Mouse (Mus musculus): ENCODE results near the gene Ttc39b. TPM values are rescaled to one million over a fixed set of nuclear protein-coding genes. Genes with fewer than 3 reads are reported as not detected.

The Ttc39b gene
- polyA plus RNA-seq, 1 experiment from 2014 or later, result 2.6 TPM

DNA sequence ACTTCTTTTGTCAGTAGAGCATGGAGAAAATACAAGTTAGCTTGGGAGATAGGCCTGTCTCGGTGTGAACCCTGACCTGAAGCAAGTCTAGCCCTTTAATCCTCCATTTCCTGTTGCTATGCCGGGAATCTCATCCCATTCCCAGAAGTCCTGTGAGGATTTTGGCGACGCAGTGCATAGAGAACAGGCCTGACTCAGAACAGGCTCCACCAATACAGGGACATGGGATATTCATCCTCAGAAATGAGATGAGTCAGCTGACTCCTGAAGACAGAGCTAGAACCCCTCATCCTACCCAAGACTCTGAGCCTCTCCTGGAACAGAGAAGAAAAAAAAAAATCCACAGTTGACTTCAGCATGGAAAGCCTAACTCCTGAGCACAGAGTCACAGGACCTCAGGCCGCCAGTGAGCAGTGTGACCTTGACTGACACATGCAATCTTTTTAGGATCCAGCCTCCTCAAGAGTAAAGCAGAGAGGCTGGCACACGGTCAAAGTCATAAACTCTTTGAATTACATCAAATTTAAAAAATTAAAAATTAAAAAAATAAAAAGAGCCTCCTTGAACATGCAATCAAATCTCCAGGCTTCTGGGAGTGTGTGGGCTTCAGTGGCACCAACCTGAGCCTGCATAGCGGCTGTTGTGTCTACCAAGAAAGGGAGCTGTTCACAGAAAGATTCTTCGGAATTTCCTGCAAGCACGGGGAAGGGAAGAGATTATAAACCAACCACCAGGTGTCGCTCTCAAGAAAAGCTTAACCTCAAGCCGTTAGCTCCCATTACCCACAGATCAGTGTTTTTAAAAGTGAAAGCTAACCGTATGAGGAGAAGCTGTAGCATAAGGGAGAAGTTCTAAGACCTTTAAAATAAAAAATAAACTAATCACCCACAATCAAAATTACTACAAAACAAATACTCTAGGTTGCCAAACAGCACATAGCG, 20.9 kb downstream of the Ttc39b start:
- 0 out of 2 replicates have a peak, but pooled peaks have one; percentile 13 for ATAC-seq (ENCODE audit: insufficient read depth, low FRiP score, low TSS enrichment)
- Histone ChIP-seq H3K9ac (ENCODE audit: low read length) (no peak overlapping the region), H3K27ac (ENCODE audit: low read depth, low read length) (no peak overlapping the region), H3K4me1 (ENCODE audit: control insufficient read depth, insufficient read depth, low read length) (no peaks in the 10 kb centered on the region), H3K27me3 (ENCODE audit: control insufficient read depth, insufficient read depth, low read length) (no peaks in the 10 kb centered on the region), H3K4me2 (ENCODE audit: low read depth) (no peak overlapping the region), H3K9me3 (ENCODE audit: control insufficient read depth, low read length) (no peaks in the 10 kb centered on the region), H3K4me3 (ENCODE audit: low read depth, low read length) (no peak overlapping the region), H3K36me3 (ENCODE audit: control insufficient read depth, insufficient read depth, low read length) (no peaks in the 10 kb centered on the region)
- peak; percentile 77 for DNase-seq (ENCODE audit: low spot score)
- WGBS, result 44% methylated on average over 13 of the region's 13 CpGs

GRCm38 (mm10) chr4:83302123-83302737, 21.8 kb downstream of the Ttc39b start:
- DNase-seq (ENCODE audit: low spot score), result no peak
- H3K4me1 ChIP-seq (ENCODE audit: control insufficient read depth, insufficient read depth, low read length), result no peaks in the 10 kb centered on the region
- H3K27ac ChIP-seq (ENCODE audit: low read depth, low read length), result no peak overlapping the region
- no peak overlapping the region for H3K4me3 ChIP-seq (ENCODE audit: low read depth, low read length)
- no peak for ATAC-seq (ENCODE audit: insufficient read depth, low FRiP score, low TSS enrichment)
- 92% methylated on average over 16 of the region's 16 CpGs for WGBS
- no peaks in the 10 kb centered on the region for H3K27me3 ChIP-seq (ENCODE audit: control insufficient read depth, insufficient read depth, low read length)
- H3K9ac ChIP-seq (ENCODE audit: low read length), result no peak overlapping the region
- H3K9me3 ChIP-seq (ENCODE audit: control insufficient read depth, low read length), result no peaks in the 10 kb centered on the region
- H3K4me2 ChIP-seq (ENCODE audit: low read depth), result no peak overlapping the region
- no peaks in the 10 kb centered on the region for H3K36me3 ChIP-seq (ENCODE audit: control insufficient read depth, insufficient read depth, low read length)

DNA sequence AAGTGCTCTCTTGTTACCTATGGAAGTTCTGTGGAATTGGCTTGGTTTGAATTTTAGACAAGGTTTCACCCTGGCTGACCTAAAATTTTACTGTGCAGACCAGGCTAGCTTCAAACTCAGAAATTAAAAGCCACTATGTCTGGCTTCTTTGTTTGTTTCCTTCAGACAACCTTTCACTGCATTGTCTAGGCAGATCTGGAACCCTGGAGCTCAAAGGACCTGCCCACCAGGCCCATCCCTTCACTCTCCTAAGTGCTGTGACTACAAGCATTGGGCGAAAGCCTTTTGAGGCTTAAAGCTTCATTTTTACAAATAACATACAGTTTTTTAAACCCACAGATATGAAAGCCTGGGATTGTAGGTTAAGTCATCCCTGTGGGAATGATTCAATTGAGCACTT, 22.3 kb downstream of the Ttc39b start:
- H3K9me3 ChIP-seq (ENCODE audit: control insufficient read depth, low read length), result no peaks in the 10 kb centered on the region
- ATAC-seq (ENCODE audit: insufficient read depth, low FRiP score, low TSS enrichment) (no peak), DNase-seq (ENCODE audit: low spot score) (no peak)
- no peak overlapping the region for H3K4me3 ChIP-seq (ENCODE audit: low read depth, low read length)
- no peak overlapping the region for H3K9ac ChIP-seq (ENCODE audit: low read length)
- H3K36me3 ChIP-seq (ENCODE audit: control insufficient read depth, insufficient read depth, low read length), result no peaks in the 10 kb centered on the region
- H3K4me2 ChIP-seq (ENCODE audit: low read depth), result no peak overlapping the region
- H3K27ac ChIP-seq (ENCODE audit: low read depth, low read length), result no peak overlapping the region
- H3K27me3 ChIP-seq (ENCODE audit: control insufficient read depth, insufficient read depth, low read length), result no peaks in the 10 kb centered on the region
- H3K4me1 ChIP-seq (ENCODE audit: control insufficient read depth, insufficient read depth, low read length), result no peaks in the 10 kb centered on the region
- 94% methylated on average over 1 of the region's 1 CpGs for WGBS

GRCm38 (mm10) chr4:83284768-83285350, 39.2 kb downstream of the Ttc39b start:
- Histone ChIP-seq H3K9ac (ENCODE audit: low read length) (peak overlapping the region; percentile 45), H3K27ac (ENCODE audit: low read depth, low read length) (no peak overlapping the region), H3K4me2 (ENCODE audit: low read depth) (peak overlapping the region; percentile 61), H3K4me1 (ENCODE audit: control insufficient read depth, insufficient read depth, low read length) (no peaks in the 10 kb centered on the region; the same call in 1 of the 2 replicates), H3K9me3 (ENCODE audit: control insufficient read depth, low read length) (no peaks in the 10 kb centered on the region), H3K27me3 (ENCODE audit: control insufficient read depth, insufficient read depth, low read length) (no peaks in the 10 kb centered on the region), H3K4me3 (ENCODE audit: low read depth, low read length) (peak overlapping the region; percentile 28), H3K36me3 (ENCODE audit: control insufficient read depth, insufficient read depth, low read length) (no peaks in the 10 kb centered on the region)
- ATAC-seq (ENCODE audit: insufficient read depth, low FRiP score, low TSS enrichment) (peak; percentile 87), DNase-seq (ENCODE audit: low spot score) (peak; percentile 67)
- WGBS, result 4% methylated on average over 12 of the region's 12 CpGs

DNA sequence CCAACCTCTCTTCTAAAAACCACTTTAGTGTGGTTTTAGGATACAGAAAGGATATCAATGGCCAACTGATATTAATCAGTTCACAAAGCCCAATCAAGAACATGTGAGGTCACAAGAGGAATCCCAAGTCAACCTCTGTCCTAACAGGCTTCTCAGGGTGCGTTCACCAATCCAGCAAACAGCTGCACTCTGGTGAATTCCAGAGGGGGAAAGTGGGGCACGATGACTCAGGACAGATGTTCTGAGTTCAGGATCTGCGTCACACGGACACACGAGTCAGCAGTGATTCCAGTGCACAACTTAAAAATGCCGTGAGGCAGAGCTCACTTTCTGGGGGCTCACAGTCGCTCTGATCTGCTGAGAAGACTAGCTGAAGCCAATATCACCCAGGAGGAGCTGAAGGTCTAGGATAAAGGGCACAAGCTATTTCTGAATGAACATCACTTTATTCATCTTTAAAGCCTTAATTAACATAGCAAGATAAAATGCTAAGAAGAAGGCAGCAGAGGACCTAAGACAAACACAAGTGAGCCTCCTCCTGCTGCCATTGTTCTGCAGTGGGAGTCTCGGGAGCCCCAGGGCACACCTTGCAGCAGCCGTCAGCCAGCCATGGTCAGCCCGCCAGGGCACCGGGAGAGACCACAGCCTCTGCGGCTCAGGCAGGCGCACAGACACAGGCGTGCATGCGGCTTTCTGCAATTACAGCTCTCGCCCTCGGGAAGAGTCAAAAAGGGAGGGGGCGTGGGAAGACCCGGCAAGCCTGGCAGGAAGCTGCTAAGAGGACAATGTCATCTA, 39.9 kb downstream of the Ttc39b start:
- Histone ChIP-seq H3K4me3 (ENCODE audit: low read depth, low read length) (peak overlapping the region; percentile 28), H3K27ac (ENCODE audit: low read depth, low read length) (no peak overlapping the region), H3K27me3 (ENCODE audit: control insufficient read depth, insufficient read depth, low read length) (no peaks in the 10 kb centered on the region), H3K9ac (ENCODE audit: low read length) (peak overlapping the region; percentile 45), H3K36me3 (ENCODE audit: control insufficient read depth, insufficient read depth, low read length) (no peaks in the 10 kb centered on the region), H3K9me3 (ENCODE audit: control insufficient read depth, low read length) (no peaks in the 10 kb centered on the region), H3K4me2 (ENCODE audit: low read depth) (peak overlapping the region; percentile 61), H3K4me1 (ENCODE audit: control insufficient read depth, insufficient read depth, low read length) (no peaks in the 10 kb centered on the region; the same call in 1 of the 2 replicates)
- 26% methylated on average over 19 of the region's 19 CpGs for WGBS
- DNase-seq (ENCODE audit: low spot score) (peak; percentile 69), ATAC-seq (ENCODE audit: insufficient read depth, low FRiP score, low TSS enrichment) (peak; percentile 84)

GRCm38 (mm10) chr4:83282424-83282823, 41.6 kb downstream of the Ttc39b start:
- Histone ChIP-seq H3K4me3 (ENCODE audit: low read depth, low read length) (no peak overlapping the region), H3K9me3 (ENCODE audit: control insufficient read depth, low read length) (no peaks in the 10 kb centered on the region), H3K27me3 (ENCODE audit: control insufficient read depth, insufficient read depth, low read length) (no peaks in the 10 kb centered on the region), H3K4me2 (ENCODE audit: low read depth) (no peak overlapping the region), H3K4me1 (ENCODE audit: control insufficient read depth, insufficient read depth, low read length) (no peaks in the 10 kb centered on the region; the same call in 1 of the 2 replicates), H3K27ac (ENCODE audit: low read depth, low read length) (no peak overlapping the region), H3K36me3 (ENCODE audit: control insufficient read depth, insufficient read depth, low read length) (no peaks in the 10 kb centered on the region), H3K9ac (ENCODE audit: low read length) (no peak overlapping the region)
- no peak for DNase-seq (ENCODE audit: low spot score)
- no peak for ATAC-seq (ENCODE audit: insufficient read depth, low FRiP score, low TSS enrichment)
- WGBS, result 75% methylated on average over 6 of the region's 6 CpGs

DNA sequence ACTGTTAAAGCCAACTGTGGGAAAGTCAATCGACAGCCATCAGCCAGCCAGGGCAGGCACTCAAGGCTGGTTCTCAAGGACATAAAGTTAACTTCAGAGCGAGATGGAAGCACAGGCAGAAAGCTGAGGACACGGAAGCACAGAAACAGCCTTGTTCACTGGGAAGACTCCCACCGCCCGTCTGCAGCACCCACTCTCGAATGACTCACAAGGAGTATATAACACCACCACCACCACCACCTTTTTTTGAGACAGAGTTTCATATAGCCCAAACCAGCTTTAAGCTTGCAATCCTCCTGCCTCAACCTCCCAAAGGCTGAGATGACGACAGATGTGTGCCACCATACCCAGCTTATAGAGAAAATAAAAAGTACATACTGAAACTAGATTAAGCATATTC, 44.8 kb downstream of the Ttc39b start:
- ATAC-seq (ENCODE audit: insufficient read depth, low FRiP score, low TSS enrichment), result no peak
- no peak for DNase-seq (ENCODE audit: low spot score)
- no peaks in the 10 kb centered on the region; the same call in 1 of the 2 replicates for H3K4me1 ChIP-seq (ENCODE audit: control insufficient read depth, insufficient read depth, low read length)
- H3K9ac ChIP-seq (ENCODE audit: low read length), result no peak overlapping the region
- H3K4me3 ChIP-seq (ENCODE audit: low read depth, low read length), result no peak overlapping the region
- no peaks in the 10 kb centered on the region for H3K36me3 ChIP-seq (ENCODE audit: control insufficient read depth, insufficient read depth, low read length)
- WGBS, result 91% methylated on average over 7 of the region's 7 CpGs
- H3K4me2 ChIP-seq (ENCODE audit: low read depth), result no peak overlapping the region
- H3K9me3 ChIP-seq (ENCODE audit: control insufficient read depth, low read length), result no peaks in the 10 kb centered on the region
- no peak overlapping the region for H3K27ac ChIP-seq (ENCODE audit: low read depth, low read length)
- H3K27me3 ChIP-seq (ENCODE audit: control insufficient read depth, insufficient read depth, low read length), result no peaks in the 10 kb centered on the region

DNA sequence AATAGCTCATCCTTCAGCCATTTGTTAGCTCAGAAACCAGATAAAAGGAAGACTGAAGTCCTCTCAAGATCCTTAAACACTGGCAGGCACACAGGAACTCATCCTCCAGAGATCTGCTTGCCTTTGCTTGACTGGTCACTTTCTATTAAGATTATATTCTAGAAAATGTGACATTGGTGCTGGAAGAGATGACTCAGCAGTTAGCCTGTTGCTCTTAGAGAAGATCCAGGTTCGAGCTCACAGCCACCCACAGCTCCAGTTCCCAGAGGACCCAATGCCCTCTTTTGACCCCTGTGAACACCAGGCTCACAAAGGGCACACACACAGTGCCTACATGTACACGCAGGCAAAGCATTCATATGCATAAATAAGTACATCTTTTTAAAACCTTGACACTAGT, 49.8 kb downstream of the Ttc39b start:
- Histone ChIP-seq H3K4me1 (ENCODE audit: control insufficient read depth, insufficient read depth, low read length) (no peaks in the 10 kb centered on the region), H3K27me3 (ENCODE audit: control insufficient read depth, insufficient read depth, low read length) (no peaks in the 10 kb centered on the region), H3K4me3 (ENCODE audit: low read depth, low read length) (no peak overlapping the region), H3K9ac (ENCODE audit: low read length) (no peak overlapping the region), H3K36me3 (ENCODE audit: control insufficient read depth, insufficient read depth, low read length) (no peaks in the 10 kb centered on the region), H3K27ac (ENCODE audit: low read depth, low read length) (no peak overlapping the region), H3K9me3 (ENCODE audit: control insufficient read depth, low read length) (no peaks in the 10 kb centered on the region), H3K4me2 (ENCODE audit: low read depth) (no peak overlapping the region)
- DNase-seq (ENCODE audit: low spot score) (no peak), ATAC-seq (ENCODE audit: insufficient read depth, low FRiP score, low TSS enrichment) (no peak)
- 66% methylated on average over 2 of the region's 2 CpGs for WGBS
